Mouse (Mus musculus): ENCODE measurements at regions not wholly inside any gene's neighbourhood (a gene's known extent, or its start where the extent isn't known, plus 50 kb on each side); places are given as distances from the start of the nearest gene placed in this dataset.

DNA sequence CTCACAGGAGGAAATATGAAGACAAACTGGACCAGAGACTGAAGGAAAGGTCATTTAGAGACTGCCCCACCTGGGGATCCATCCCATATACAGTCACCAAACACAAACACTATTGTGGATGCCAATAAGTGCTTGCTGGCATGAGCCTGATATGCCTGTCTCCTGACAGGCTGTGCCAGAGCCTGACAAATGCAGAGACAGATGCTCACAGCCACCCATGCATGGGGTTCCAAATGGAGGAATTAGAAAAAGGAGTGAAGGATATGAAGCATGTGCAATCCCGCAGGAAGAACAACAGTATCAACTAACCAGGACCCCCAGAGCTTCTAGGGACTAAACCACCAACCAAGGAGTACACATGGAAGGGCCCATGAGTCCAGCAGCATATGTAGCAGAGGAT is 505.9 kb downstream of the Gm6685 start:
- in situ Hi-C loops (cut with MboI, MseI): loop anchor here (5.0 kb wide), 1 partner anchor 64 kb away; no protein-coding TSS in a partner anchor

DNA sequence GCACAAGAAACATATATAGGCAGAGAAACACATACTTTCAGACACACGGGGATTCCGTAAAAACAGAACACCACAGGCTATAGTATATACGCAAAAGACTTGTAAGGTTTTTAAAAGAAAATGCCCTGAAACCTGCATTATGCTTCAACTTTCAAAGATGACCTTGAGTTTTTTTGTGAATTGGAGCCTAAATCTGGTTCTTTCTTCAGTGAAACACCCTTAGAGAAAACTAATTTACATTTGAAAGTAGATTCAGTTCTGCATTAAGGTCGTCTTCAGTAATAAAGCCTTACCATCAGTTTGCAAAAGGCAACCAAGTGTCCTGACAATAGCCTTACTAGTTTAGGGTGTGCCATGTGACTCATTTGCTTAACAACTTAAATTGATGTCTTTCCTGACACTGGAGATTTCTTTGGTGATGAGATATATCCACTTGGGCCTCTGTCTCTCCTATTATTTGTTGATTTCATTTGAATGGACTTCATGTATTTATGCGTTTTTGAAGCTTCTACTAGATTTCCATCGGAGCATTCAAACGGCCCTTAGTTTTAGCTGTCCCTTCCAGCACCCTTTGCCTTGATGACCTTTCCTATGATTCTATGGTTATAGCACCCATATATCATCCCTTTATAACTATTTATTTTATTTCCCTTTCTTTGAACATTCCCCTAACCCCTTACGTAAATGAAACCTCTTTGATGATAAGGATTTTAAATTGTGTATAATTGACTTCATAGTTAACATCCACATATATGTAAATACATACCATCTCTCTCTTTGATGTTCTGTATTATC is 539.6 kb downstream of the Gm6685 start:
- in situ Hi-C loops (cut with MboI, MseI): no loop called here

DNA sequence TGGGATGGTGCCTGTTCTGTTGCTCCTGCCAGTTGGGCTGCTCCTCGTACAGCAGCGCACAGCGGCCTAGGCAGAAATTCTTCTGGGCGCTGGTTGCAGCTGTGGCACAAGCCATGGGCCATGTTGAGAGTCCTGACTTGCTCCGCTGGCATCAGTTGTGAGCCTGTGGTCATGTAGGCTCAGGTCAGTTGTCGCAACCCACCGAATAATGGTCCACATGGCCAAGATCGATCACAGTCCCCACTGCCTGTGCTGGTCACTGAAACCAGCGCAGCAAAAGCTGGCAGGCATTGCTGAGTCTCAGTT is 585.8 kb downstream of the Gm6685 start:
- in situ Hi-C loops (cut with MboI, MseI): no loop called here

DNA sequence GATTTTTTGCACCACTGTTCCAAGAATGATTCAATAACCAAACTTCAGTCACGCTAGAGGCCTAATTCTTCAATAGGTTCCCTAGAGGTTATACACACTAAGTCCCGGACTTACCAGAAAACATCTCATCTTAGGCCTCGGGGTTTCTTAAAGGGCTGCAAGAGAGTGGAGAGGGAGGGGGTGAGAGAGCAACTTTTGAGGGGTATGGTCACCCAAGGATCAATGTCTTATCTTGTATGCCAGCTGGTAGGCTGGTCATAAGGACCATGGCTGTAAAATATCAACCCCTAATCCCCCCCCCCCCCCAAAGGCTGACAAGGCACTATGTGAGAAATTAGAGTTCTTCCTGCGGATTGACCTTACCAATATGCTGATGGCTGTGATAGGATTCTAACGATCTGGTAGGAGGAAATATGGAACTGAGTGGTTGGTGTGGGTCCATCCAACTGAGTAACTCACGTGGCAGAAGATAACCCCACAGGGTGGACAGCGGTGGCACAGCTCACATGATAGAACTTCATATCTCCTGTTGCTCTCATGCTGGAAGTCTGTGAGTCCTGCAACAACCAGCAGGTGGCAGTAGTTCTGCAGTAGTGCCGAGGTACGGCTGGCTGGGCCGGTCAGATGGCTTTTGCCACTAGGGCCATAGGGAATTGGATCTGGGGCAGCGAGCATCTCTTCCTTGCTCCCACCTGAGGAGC is 586.3 kb downstream of the Gm6685 start:
- in situ Hi-C loops (cut with MboI, MseI): no loop called here

DNA sequence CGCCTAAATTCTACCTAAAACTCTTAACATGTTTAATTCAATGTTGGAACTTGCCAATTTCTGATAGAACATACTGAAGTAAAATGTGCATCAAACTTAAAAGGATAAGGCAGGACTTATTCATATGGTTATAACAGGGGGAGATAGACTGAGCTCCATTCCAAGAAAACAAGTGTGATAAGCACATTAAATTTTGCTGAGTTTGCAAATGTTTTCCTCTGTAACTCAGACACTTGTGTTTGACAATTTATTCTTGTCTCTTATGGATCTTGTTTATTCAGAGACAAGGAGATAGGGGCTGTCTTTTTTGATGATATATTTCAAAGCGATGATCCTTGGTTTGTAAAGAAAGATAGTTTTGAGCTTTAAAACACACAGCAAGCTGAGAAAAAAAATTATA is 613.6 kb downstream of the Gm6685 start:
- in situ Hi-C loops (cut with MboI, MseI): no loop called here

DNA sequence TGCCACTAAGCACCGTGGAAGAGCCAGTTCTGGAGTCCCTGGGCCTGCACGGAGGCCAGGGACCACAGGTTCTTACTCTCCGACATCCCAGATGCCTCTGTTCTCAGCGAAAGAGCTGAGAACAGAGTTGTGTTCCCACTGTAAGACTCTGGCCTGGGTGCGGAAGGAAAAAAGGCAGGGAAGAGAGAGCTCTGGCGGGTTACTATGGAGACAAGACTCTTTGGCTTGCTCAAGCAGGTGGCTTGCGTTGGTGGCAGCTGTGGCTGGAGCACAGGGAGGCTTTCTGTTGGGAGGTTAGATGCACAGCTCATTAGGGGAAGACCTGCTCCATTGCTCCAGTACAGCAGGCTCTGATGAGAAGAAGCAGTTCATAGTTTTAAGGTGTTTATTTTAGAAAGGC is 618.3 kb downstream of the Gm6685 start:
- in situ Hi-C loops (cut with MboI, MseI): no loop called here

DNA sequence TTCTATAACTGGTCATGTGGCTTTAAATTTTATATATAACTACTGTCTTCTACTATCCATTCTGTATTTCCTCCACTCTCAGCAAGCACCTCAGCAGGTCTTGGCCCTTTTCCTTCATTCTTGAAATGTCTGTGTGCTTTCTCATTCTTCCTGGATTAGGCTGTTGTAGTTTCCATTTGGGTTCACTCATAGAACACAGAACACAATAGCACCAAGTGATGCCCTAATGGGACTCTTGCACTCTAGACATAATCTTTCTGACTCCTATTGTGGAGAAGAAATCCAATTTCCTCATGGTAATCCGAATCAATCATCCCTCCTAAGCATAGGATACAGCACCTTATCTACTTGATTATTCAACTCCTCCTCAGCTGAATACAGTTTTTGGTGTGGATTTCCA is 667.2 kb downstream of the Gm6685 start:
- in situ Hi-C loops (cut with MboI, MseI): no loop called here
